In genomic region chr1:171222238-171223155, GRCm38 (mm10) we compare ENCODE assay signal across 8 mouse cellular contexts. TPM values are rescaled to one million over a fixed set of nuclear protein-coding genes. Genes with fewer than 3 reads are reported as not detected.
DNase-seq lines count a peak whose midpoint lies in the region; ATAC-seq lines count a peak whose summit lies in the region.

Gene Tomm40l (minus strand): TSS chr1:171222514.

- DNase-seq in adipocyte (ENCODE audit: low spot score) = peak; percentile 99
- DNase-seq in embryo, embryonic 10 days (ENCODE audit: low spot score) = peak; percentile 97
- peak; percentile 73 for DNase-seq in gastrocnemius, postnatal 10 days
- peak; percentile 98 for DNase-seq in induced T-regulatory cell, adult 2 months (ENCODE audit: low read depth)
- peak; percentile 98 to 99 for DNase-seq in left cerebral cortex, adult 9 months (ENCODE audit: low spot score in 2 of 2)
- peak; percentile 79 for DNase-seq in right cerebral cortex, postnatal 14 days
- DNase-seq in urinary bladder, postnatal 36 days (ENCODE audit: low spot score in 2 of 2) = peak; percentile 84 to 94

- ATAC-seq in megakaryocyte progenitor cell, adult 5-6 weeks (replicated peaks; ENCODE audit: poor library complexity) = peak; percentile 93

RNA-seq across cellular contexts. Expression of gene Tomm40l, which starts in this region (rescaled TPM):
- total RNA-seq in gastrocnemius, postnatal 10 days (2021) = 10 to 100 TPM; 42.2 to 44.7 TPM
- total RNA-seq in megakaryocyte progenitor cell, adult 5-6 weeks (2015) = 13.0 and 15.4 TPM in 2 replicates
- total RNA-seq in megakaryocyte progenitor cell, adult 5-6 weeks (2017) = 18.2 and 25.7 TPM in 2 replicates

Comparison
In these comparisons a context has a peak if more than half of its experiments do, and no peak if none do; other contexts are left out.
1. Peak in every context shown above with its lines: DNase-seq and ATAC-seq.